Mouse (Mus musculus) embryonic facial prominence, embryonic 13.5 days (tissue): ENCODE measurements around the gene Tirap. TPM values are rescaled to one million over a fixed set of nuclear protein-coding genes. Genes with fewer than 3 reads are reported as not detected.

Source experiments
- ATAC-seq: fragments of 200-750 bp; cut with Nextera tagmentation; 2 replicates; pipeline ENCODE4 v1.8.0; 2017; ENCODE audit warnings: low read depth; ENCODE audit not compliant: insufficient number of reproducible peaks, insufficient read depth, low FRiP score, low TSS enrichment
- H3K27ac ChIP-seq: fragments of 300-500 bp; sonication (generic); 2 replicates; pipeline ENCODE4 v1.5.1; 2015; ENCODE audit warnings: moderate library complexity, mild to moderate bottlenecking, inconsistent platforms
- H3K27me3 ChIP-seq: fragments of 300-500 bp; sonication (generic); 2 replicates; pipeline ENCODE4 v1.6.1; 2015; ENCODE audit warnings: mild to moderate bottlenecking, inconsistent platforms
- H3K36me3 ChIP-seq: fragments of 300-500 bp; sonication (generic); 2 replicates; pipeline ENCODE4 v1.6.1; 2015; ENCODE audit warnings: mild to moderate bottlenecking, inconsistent platforms
- H3K4me1 ChIP-seq: fragments of 300-500 bp; sonication (generic); 2 replicates; pipeline ENCODE4 v1.6.1; 2015; ENCODE audit warnings: inconsistent platforms
- H3K4me2 ChIP-seq: fragments of 300-500 bp; sonication (generic); 2 replicates; pipeline ENCODE4 v1.6.1; 2015; ENCODE audit warnings: moderate library complexity, mild to moderate bottlenecking, inconsistent platforms
- H3K4me3 ChIP-seq: fragments of 300-500 bp; sonication (generic); 2 replicates; pipeline ENCODE4 v1.5.1; 2015; ENCODE audit warnings: mild to moderate bottlenecking, inconsistent platforms
- H3K9ac ChIP-seq: fragments of 300-500 bp; sonication (generic); 2 replicates; pipeline ENCODE4 v1.6.1; 2015; ENCODE audit warnings: mild to moderate bottlenecking, inconsistent platforms
- H3K9me3 ChIP-seq: fragments of 300-500 bp; sonication (generic); 2 replicates; pipeline ENCODE4 v1.6.1; 2016; ENCODE audit warnings: inconsistent platforms
- WGBS: fragments of 180-500 bp; shearing (Covaris S2); methylation state at CpG from one replicate; pipeline ENCODE4 v1.1.7; 2015; ENCODE audit warnings: mixed read lengths; 5-methylcytosine and 5-hydroxymethylcytosine counted together
- polyA plus RNA-seq: library from polyadenylated mRNA; unstranded; fragments of >200 nt; fragmentation: Nextera tagmentation; extraction: Ambion mirVana; gene quantifications from 2 replicates; pipeline ENCODE4 v1.2.1, GENCODE M21; 2015

The Tirap gene
- polyA plus RNA-seq = 11.8 and 12.4 TPM in 2 replicates

DNA sequence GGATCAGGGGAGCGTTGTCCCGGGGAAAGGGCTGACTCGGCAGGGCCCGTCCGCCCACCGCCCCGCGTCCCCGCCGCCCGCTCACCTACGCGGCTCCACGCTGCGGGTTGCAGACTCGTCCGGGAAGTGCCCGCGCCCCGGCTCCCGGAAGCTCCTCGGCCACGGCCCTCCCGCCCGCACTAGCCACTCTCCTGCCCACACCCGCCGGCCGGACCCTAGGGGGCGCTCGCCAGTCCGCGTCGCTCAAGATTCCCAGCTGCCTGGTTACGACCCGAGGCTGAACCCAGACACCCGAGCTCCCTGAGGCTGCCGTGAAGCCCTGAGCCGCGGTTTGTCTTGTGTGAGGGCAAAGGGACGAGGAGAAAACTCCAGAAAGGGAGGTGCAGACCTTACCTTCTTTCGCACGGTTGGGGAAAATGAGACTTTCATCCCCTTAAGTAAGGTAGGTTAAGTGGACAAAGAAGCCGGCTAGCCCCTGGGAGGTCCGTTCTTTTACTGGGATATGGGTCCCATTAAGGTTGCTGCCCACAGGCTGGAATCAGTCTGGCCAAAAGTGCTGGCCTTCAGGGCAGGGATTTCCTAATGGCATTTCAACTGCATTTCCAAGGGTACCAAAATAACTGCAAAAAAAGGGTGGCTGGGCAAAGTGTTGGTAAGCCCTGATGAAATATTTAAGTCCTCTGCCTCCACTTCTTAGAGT, at the start of gene Tirap, which contains the start of gene Srpr:
Gene Tirap, minus strand, starts transcription at position 520 of the 700 bp plus-strand sequence.
Gene Srpr, plus strand, starts transcription at position 404 of the 700 bp plus-strand sequence.
- WGBS = under 1% methylated on average over 43 of the region's 44 CpGs
- Histone ChIP-seq H3K36me3 (peaks cover 9% of the 10 kb centered on the region), H3K27me3 (no peaks in the 10 kb centered on the region), H3K4me1 (peaks cover 18% of the 10 kb centered on the region), H3K9me3 (no peaks in the 10 kb centered on the region), H3K9ac (peak within 1 kb of the TSS; percentile 82), H3K4me2 (peak within 1 kb of the TSS; percentile 73), H3K4me3 (peak within 1 kb of the TSS; percentile 64), H3K27ac (peak within 1 kb of the TSS; percentile 72; the same call in 1 of the 2 replicates)
- peak; percentile 84 for ATAC-seq

DNA sequence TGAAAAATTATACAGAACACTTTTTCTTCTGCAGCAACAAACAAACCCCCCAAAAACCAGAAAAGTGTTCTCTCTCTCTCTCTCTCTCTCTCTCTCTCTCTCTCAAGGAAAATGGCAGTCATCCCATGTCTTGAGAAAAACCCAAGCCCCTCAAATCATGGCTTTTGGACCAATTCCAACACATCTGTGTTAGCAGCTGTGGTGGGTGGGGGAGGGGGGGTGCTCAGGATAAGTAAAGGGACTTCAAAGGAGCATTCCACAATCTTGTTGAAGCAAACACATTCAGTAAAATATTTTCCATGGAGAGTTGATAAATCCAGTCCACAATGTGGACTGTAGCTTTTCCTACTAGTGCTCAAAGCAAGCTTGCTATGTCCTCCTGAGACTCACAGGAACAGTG, 49.4 kb upstream of the Tirap start:
- Histone ChIP-seq H3K9me3 (no peaks in the 10 kb centered on the region), H3K9ac (no peak overlapping the region), H3K36me3 (no peaks in the 10 kb centered on the region), H3K4me1 (peaks cover 16% of the 10 kb centered on the region), H3K4me3 (no peak overlapping the region), H3K27ac (peak overlapping the region; percentile 68; the same call in 1 of the 2 replicates), H3K27me3 (no peaks in the 10 kb centered on the region), H3K4me2 (no peak overlapping the region)
- ATAC-seq = no peak

DNA sequence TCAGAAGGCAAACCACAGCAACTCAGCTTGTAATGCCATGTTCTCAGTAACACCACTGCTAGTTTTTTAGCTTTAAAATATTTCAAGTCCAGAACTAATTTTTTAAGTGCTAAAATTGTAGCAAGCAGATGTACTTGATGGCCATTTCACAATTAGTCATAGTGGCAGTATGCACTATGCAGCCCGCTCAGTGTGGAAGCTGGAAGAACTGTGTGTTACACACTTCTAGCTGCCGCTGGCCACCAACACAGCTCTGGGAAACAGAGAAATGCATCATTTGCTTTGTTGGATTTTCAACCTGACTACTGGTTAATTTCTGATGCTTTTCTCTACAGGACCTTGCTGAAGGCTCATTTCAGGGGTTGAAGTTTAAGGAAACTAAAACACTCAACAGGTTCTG, 47.3 kb upstream of the Tirap start:
- 0 out of 2 replicates have a peak overlapping the region, but pooled peaks have one; percentile 7 for H3K27ac ChIP-seq

DNA sequence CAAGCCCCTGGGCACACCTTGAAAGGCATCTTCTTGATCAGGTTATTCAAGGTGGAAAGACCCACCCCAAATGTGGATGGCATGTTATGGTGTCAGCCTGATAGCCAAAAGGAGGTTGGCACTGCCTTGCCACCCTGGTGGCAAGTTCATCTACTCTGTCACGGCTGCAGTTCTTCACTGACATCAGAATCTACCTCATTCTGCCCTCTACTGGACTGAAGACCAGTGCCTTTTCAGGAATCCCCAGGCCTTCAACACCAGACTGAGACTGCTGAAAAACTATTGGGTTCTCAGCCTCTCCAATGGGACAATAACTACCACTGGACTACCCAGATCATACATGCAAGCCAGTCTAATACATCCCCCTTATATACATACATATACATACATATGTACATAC, 39.6 kb upstream of the Tirap start:
- Histone ChIP-seq H3K27ac (no peak overlapping the region), H3K4me1 (no peaks in the 10 kb centered on the region), H3K4me3 (no peak overlapping the region), H3K9me3 (no peaks in the 10 kb centered on the region), H3K36me3 (peaks cover 8% of the 10 kb centered on the region), H3K9ac (no peak overlapping the region), H3K27me3 (no peaks in the 10 kb centered on the region), H3K4me2 (no peak overlapping the region)
- ATAC-seq = no peak
- 67% methylated on average over 1 of the region's 1 CpGs for WGBS

More for the DNA sequence above, 47.3 kb upstream of the Tirap start:
- no peaks in the 10 kb centered on the region for H3K27me3 ChIP-seq
- no peaks in the 10 kb centered on the region for H3K9me3 ChIP-seq
- peaks cover 16% of the 10 kb centered on the region for H3K4me1 ChIP-seq
- ATAC-seq = no peak
- no peaks in the 10 kb centered on the region for H3K36me3 ChIP-seq
- H3K4me3 ChIP-seq = no peak overlapping the region
- H3K4me2 ChIP-seq = no peak overlapping the region
- WGBS = 86% methylated on average over 2 of the region's 2 CpGs
- no peak overlapping the region for H3K9ac ChIP-seq

DNA sequence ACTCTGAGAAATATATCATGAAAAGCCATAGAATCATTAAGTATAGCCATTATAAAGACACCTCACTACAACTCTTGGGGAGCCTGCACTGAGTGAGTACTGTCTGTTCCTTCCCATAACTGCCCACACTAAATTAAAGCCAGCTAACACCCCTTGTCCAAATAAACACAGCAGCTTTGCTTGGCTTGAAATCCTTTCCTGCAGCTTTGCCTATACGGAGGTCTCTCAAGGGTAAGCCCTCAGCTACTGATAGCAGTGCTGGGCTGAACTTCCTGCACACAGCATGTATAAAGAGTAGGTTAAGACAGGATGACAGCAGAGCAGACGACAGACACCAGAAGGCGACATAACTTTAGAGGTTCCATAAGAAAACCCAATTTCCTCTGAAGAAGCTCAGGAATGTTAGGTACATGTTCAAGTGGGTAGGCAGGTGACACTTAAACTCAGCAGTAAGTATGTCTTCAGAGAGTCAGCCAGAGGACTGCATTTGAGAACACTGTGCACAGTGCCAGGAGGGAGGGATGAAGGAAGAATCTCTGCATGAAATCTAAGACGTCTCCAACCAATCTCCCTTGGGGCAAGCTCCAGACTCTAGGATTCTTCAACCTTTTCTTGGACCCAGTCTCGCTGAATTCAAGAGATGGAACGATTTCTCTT, 39.0 kb upstream of the Tirap start:
- Histone ChIP-seq H3K27me3 (no peaks in the 10 kb centered on the region), H3K4me1 (no peaks in the 10 kb centered on the region), H3K4me3 (no peak overlapping the region), H3K9me3 (no peaks in the 10 kb centered on the region), H3K9ac (no peak overlapping the region), H3K36me3 (peaks cover 13% of the 10 kb centered on the region), H3K4me2 (no peak overlapping the region), H3K27ac (no peak overlapping the region)
- no peak for ATAC-seq
- 70% methylated on average over 6 of the region's 6 CpGs for WGBS

DNA sequence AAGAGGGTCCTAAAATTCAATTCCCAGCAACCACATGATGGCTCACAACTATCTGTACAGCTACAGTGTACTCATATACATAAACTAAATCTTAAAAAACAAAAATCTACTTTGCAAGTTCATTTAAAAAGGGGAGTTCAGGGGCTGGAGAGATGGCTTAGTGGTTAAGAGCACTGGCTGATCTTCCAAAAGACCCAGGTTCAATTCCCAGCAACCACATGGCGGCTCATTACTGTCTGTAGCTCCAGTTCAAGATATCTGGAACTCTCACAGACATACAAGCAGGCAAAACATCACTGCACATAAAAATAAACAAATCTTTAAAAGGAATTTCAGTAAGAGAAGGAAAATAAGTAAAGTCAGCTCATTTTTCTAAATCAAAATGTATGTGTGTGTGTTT, 38.3 kb upstream of the Tirap start:
- Histone ChIP-seq H3K4me2 (no peak overlapping the region), H3K4me3 (no peak overlapping the region), H3K4me1 (no peaks in the 10 kb centered on the region), H3K27ac (no peak overlapping the region), H3K36me3 (peaks cover 19% of the 10 kb centered on the region), H3K9me3 (no peaks in the 10 kb centered on the region), H3K9ac (no peak overlapping the region), H3K27me3 (no peaks in the 10 kb centered on the region)
- no peak for ATAC-seq
- 89% methylated on average over 1 of the region's 1 CpGs for WGBS

DNA sequence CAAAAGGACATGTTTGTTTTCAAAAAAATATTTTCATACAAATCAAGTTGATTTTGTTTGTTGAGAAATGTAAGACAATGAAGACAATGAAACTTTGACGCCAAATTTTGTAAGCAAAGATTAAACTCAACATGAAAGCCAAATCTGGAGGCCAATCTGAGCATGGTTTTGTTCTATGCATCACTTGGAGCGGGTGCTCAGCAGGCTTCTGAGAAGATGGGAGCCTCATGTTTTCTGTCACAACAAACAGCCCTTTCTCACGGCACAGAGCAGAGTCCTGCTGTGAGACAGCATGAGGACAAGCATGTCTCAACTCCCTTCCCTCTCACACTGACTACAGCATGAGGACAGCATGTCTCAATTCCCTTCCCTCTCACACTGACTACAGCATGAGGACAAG, 35.9 kb upstream of the Tirap start:
- Histone ChIP-seq H3K9ac (no peak overlapping the region), H3K27ac (no peak overlapping the region), H3K4me3 (no peak overlapping the region), H3K36me3 (peaks cover 38% of the 10 kb centered on the region), H3K9me3 (no peaks in the 10 kb centered on the region), H3K4me2 (no peak overlapping the region), H3K4me1 (no peaks in the 10 kb centered on the region), H3K27me3 (no peaks in the 10 kb centered on the region)
- 66% methylated on average over 3 of the region's 3 CpGs for WGBS
- no peak for ATAC-seq

DNA sequence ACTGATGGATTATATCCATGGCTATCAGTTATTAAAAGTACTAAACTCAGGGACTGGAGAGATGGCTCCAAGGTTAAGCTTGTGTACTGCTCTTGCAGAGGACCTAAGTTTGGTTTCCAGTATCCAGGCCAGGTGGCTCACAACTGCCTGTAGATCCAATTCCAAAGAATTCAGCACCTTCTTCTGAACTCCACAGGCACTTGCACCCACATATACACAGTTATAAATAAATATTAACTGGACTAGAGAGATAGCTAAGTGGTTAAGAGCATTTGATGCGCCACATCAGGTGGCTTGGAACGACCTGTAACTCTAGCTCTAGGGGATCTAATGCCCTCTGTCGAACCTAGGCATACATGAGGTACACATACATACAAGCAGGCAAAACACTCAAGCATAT, 28.6 kb upstream of the Tirap start:
- 90% methylated on average over 3 of the region's 3 CpGs for WGBS

DNA sequence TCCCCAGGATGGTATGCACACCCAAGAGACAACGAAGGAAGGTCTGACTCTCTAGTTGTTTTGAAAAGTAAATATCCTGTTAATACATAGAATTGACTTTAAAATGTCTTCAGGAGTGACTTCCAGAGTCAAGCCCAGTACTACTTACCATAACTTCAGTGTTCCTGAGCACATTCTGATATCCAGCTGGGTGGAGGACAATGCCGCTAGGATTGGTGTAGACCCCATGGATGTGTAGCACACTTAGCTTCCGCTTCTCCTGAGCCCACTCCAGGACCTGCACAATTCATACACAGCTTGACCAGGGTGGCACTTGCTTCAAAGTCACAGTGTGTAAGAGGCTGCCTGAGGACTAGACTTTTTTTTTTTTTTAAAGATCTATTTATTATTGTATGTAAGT, 23.4 kb upstream of the Tirap start:
- Histone ChIP-seq H3K4me3 (no peak overlapping the region), H3K4me1 (no peaks in the 10 kb centered on the region), H3K27ac (no peak overlapping the region), H3K9ac (no peak overlapping the region), H3K4me2 (no peak overlapping the region), H3K9me3 (no peaks in the 10 kb centered on the region), H3K36me3 (peaks cover 60% of the 10 kb centered on the region), H3K27me3 (no peaks in the 10 kb centered on the region)
- ATAC-seq = no peak
- WGBS = 96% methylated on average over 3 of the region's 3 CpGs

More for the DNA sequence above, 28.6 kb upstream of the Tirap start:
- Histone ChIP-seq H3K4me2 (no peak overlapping the region), H3K36me3 (peaks cover 45% of the 10 kb centered on the region), H3K27ac (no peak overlapping the region), H3K27me3 (no peaks in the 10 kb centered on the region), H3K4me3 (no peak overlapping the region), H3K4me1 (no peaks in the 10 kb centered on the region), H3K9ac (no peak overlapping the region), H3K9me3 (no peaks in the 10 kb centered on the region)
- no peak for ATAC-seq

DNA sequence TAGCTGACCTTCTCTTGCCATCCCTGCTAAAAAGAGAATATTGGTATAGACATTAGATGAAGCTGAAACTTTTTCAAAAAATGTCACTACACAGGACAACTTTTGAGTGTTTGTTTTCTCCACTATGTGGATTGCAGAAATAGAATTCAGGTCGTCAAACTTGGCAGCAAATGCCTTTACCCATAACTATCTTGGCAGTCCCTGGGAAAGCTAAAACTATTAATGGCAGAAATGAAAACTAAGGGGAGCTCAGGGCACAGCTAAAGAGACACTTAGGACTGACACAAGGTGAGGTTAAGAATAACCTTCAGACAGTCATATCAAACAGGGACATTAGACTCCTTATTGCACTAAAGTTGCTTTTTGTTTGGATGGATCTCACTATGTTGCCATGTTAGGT, 17.9 kb upstream of the Tirap start:
- H3K4me3 ChIP-seq = no peak overlapping the region
- H3K36me3 ChIP-seq = peaks cover 83% of the 10 kb centered on the region
- no peaks in the 10 kb centered on the region for H3K4me1 ChIP-seq
- H3K27ac ChIP-seq = no peak overlapping the region
- no peak for ATAC-seq
- H3K4me2 ChIP-seq = no peak overlapping the region
- no peaks in the 10 kb centered on the region for H3K27me3 ChIP-seq
- no peaks in the 10 kb centered on the region for H3K9me3 ChIP-seq
- no peak overlapping the region for H3K9ac ChIP-seq
- 78% methylated on average over 1 of the region's 1 CpGs for WGBS

DNA sequence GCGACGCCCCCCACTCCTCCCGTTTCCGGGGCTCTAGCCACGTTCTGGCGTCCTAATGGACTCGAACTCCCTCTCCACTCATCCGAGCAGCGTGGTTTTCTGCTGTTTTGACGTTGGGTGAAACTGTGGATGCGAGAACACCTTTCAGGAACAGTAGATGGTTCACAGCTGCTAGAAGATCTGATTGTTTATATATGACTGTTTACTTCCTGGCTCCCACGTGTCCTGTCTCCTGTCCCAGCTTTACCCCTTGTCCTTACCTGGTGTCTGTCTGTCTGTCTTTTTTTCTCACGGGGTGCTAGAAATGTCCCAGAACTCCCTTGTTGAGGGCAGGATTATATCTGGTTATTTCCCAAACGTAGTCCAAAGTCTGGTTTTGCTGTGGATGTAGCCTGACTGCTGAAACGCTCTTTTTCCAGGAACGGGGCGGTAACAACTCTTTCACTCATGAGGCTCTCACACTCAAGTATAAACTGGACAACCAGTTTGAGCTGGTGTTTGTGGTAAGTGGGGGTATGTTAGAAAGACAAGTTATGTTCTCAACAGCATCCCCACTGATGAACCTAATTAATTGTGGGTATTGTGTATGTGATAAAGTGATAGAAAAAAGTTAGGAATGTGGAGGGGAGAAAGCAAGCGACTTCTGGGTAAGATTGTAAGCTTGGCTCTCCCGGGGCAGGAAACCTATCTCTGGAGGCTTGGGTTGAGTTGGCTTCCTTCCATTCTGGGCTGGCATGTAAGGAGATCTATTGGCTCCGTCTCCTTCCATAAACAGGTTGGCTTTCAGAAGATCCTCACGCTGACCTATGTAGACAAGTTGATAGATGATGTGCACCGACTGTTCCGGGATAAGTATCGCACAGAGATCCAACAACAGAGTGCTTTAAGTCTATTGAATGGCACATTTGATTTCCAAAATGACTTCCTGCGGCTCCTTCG, 11.8 kb upstream of the Tirap start:
- H3K27me3 ChIP-seq = no peaks in the 10 kb centered on the region
- H3K9me3 ChIP-seq = no peaks in the 10 kb centered on the region
- peak overlapping the region; percentile 95 for H3K9ac ChIP-seq
- peak overlapping the region; percentile 91 for H3K4me3 ChIP-seq
- peak overlapping the region; percentile 78 for H3K27ac ChIP-seq
- H3K4me2 ChIP-seq = peak overlapping the region; percentile 89
- no peak for ATAC-seq
- peaks cover 64% of the 10 kb centered on the region for H3K36me3 ChIP-seq
- H3K4me1 ChIP-seq = peaks cover 18% of the 10 kb centered on the region
- WGBS = 35% methylated on average over 26 of the region's 26 CpGs
